Mouse (Mus musculus): ENCODE measurements around the gene Me3.

Gene Me3

GRCm38 (mm10) chr7:89632342-89633251 lies at the start of gene Me3:
TSS of gene Me3 (plus strand) at chr7:89632392.
- DNase-seq (ENCODE audit: low spot score in 2 of 2): peak; percentile 50 to 51

DNA sequence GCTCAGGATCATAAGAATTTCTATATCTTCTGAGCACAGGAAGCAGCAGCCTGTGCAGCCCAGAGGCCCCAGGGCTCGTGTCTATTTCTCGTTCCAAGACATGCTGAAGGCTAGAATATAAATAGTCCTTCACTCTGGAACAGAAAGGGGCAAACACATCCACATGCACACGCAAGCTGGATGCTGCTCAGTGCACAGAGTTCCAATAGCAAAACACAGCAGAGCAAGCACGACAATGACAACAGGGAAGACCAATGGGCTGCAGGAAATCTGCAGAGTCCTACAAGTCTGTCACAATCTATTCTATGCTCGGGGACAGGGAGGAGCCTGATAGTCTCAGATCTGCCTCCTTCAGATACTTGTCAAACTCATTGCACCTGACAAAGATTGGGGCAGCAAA lies 42.2 kb upstream of the Me3 start:
- peak in 1 of 2 experiments; percentile 5 for DNase-seq (ENCODE audit: low spot score in 2 of 2)

GRCm38 (mm10) chr7:89590542-89591251 lies 41.5 kb upstream of the Me3 start:
- DNase-seq (ENCODE audit: low spot score in 2 of 2): peak in 1 of 2 experiments; percentile 20

- DNase-seq (ENCODE audit: low spot score in 2 of 2): no peak
Observed at GRCm38 (mm10) chr7:89595813-89596212, 36.4 kb upstream of the Me3 start.

DNA sequence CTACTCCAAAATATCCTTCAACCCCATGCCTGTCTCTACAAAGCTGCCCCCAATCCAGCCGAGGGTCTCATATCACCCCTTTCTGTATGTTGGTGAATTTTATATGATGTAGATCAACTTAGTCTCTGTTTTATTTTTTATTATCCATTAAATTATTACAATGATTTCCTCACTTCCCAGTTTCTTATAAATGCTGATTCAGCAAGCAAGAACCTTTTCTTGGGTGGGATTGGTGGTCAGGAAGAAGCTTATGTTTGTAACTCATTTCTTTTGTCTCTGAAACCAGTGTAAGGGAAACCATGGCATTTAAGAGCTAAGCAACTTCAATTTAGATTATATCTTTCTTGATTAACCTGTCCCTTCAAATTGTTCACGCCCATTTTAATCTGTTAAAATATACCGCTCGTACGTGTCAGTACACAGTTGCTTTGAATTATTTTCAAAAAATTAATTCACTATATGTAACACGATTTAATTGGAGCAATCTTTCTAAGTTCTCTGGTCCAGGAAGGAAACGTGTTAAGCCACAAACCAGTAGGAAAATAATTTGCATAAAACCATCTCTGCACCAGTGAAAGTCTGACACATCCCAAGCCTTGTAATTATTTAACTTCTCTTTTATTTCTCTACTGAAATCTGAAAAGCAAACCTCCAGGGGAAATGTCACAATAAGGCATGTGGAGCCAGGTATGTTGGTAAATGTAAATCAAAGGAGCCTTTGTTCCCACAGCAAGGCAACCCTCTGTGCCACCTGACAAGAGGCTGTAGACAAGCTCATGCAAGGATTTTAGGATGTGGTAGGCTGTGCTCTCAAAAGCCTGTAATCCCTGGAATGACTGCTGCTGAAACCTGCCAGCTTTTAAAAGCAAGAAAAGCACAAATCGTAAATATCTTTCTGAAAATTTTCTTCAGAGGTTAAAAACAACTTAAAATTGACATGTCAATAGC lies 26.3 kb upstream of the Me3 start:
- no peak for DNase-seq (ENCODE audit: low spot score in 2 of 2)

DNA sequence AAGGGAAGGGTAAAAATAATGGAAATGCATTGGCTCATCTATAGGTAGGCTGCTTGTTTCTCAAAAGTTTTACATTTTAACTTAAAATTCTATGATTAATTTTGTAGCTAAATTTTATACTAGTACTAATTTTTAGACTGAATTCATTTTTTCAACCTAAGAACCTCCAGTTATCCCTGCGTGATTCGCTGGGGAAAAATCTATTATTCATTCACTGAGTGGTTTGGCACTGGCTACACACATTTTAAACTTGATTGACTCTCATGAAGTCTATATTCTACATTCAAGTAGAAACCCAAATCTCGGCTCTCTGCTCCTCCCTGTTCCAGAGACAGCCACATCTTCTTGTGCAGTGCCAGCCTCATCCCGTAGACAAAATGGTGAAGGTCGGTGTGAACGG lies 24.9 kb upstream of the Me3 start:
- no peak for DNase-seq (ENCODE audit: low spot score in 2 of 2)

GRCm38 (mm10) chr7:89611236-89611635 lies 21.0 kb upstream of the Me3 start:
- no peak for DNase-seq (ENCODE audit: low spot score in 2 of 2)

DNA sequence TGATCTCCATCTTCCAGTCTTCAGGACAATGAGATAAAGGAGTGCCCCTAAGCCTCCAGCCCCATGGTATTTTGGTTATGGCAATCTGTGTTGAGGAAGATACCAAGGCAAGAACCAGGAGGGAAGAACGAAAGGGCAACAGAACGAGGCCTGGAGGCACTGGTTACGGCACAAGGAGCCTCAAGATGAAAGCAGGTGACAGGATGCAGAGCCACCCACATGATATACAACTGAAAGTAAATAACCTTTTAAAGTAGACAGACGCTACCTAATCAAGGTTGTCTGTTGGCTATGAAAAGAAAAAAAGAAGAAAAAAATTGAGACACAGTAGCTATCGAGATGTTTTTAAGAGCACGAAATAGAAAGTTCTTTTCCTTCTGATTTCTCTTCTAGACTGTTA lies 16.0 kb upstream of the Me3 start:
- DNase-seq (ENCODE audit: low spot score in 2 of 2): no peak

DNA sequence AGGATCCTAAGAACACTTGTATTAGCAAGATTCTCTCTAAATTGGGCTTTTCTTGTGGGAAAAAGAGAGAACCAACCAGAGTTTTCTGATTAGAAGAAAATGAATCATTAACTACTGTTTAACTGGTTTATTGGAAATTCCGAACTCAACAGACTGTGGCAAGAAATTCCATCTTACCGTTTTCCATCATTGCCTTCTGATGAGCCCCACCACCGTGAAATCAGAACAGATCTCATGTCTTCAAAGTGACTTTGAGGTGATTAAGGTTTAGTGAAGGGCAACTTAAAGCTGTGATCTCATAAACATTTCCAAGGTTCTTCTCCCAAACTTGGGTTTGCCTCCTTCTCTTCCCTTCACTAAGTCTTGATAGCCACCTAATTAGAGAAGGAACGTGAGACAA lies 8.9 kb upstream of the Me3 start:
- no peak for DNase-seq (ENCODE audit: low spot score in 2 of 2)

DNA sequence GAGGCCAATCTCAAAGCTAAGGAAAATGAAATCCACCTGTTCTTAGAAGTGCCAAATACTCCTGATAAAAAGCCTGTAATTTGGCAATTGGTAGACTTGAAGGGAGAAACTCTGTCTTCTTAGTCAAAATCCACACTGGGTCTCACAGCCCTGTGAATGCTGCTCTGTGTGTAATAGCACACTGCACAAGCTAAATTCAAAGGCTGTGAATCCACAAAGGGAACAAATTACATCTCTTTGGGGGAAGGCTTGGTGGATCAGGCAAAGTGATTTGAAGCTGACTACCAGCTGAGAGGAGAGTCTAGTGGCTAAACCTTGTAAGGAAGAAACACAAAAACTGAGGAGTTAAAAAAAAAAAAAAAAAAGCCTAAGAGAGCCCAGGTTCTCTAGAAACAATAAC lies 4.8 kb upstream of the Me3 start:
- DNase-seq (ENCODE audit: low spot score in 2 of 2): no peak

DNA sequence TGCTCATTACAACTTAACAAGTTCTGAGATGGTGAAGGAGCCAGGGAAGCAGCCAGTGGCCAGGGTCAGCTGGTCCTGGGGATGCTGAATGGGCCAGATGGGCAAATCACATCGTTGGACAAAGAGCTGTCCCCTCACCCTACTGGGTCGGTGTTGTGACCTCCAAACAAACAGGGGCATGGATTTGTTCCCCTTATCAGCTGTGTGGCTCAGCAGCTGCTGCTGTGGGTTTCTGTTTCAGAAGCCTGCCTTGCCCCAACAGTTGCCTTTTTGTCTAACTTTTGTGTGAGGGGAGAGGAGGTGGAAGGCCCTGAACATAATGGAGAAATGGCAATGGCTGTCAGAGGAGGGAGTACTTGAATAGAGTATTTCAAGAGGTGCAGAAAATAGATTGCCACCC lies 4.2 kb upstream of the Me3 start:
- no peak for DNase-seq (ENCODE audit: low spot score in 2 of 2)

DNA sequence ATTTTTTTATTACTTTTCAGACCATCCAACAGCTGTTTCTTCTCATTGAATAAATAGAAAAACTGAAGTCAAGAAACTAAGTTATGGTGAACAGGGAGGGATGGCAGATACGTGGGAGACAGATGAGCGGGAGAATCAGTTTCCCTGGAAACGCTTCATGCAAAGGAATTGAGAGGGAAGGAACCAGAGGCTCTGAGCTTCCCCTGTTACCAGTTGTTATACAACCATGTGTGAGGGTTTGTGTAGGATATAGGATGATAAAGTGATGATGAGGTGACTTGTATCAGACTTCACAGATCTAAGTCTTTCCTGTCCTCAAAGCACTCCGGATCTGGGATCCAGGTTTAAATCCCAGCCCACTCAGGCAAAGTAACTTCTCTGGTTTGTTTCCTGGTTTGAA lies 3.2 kb upstream of the Me3 start:
- DNase-seq (ENCODE audit: low spot score in 2 of 2): no peak

- DNase-seq (ENCODE audit: low spot score in 2 of 2): no peak
Observed at GRCm38 (mm10) chr7:89629914-89630313, 2.3 kb upstream of the Me3 start.

DNA sequence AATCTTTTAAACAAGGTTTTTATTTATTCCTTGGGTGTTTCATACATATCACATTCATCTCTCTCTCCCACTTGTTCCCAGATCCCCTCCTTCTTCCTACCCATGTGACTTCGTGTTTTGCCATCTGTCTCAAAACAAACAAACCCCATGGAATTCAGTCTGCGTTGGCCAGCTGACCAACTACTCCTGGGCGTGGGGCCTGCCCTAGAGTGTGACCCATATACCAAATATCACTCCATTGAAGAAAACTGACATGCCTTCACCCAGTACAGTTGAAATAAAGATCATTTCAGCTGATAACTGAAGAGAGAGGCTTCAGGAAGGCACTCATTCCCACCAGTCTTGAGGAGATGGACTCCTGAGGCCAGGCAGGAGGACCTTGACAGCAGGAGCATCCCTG lies 1.4 kb upstream of the Me3 start:
- DNase-seq (ENCODE audit: low spot score in 2 of 2): no peak

GRCm38 (mm10) chr7:89640533-89640932 lies 8.3 kb downstream of the Me3 start:
- DNase-seq (ENCODE audit: low spot score in 2 of 2): no peak

DNA sequence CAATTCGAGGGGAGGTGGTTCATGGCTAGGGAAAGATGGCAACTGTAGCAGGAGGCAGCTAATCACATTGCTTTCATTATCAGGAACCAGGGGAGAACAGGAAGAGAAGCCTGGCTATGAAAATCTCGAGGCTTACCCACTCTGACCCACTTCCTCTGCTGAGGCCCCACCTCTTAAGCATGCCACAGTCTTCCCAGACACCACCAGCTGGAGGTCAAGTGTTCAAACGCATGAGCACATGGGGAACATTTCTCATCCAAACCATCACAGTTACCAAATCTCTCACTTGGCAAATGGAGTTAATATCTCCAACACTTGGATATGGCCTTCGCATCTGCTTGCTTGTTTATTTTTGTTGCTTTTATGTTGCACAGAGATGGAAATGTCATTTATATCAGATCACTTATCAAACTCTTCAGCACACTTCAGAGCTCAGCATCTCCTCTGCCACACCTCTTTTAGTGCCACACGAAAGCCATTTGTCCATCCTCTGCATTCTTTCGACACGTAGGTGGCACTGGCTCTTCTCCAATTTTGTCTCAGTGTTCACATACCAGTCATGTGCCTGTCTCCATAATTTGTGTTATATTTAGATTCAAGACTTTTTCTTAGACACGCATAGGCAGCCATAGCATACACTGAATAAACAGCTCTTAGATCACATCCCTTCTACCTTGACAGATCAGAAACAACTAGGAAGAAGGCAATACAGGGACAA lies 8.9 kb downstream of the Me3 start:
- DNase-seq (ENCODE audit: low spot score in 2 of 2): no peak

DNA sequence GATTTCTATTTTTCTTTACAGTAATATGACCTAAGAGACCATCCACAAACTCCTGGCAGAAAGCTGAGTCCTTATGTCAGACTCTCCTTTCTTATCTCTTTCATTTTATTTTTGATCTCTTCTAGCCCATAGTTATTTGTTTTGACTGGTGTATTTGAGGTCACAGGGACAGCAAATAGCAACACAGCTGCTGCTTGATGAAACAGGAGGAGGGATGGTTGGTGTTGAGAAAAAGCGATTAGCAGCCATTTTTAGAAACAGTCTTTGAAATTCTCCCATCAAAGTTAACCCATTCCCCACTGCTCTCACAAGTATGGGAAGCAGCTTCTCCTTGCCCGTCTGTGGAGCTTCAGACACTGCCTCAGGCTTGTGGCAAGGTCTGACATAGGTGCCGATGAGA lies 12.8 kb downstream of the Me3 start:
- DNase-seq (ENCODE audit: low spot score in 2 of 2): no peak

GRCm38 (mm10) chr7:89647864-89648263 lies 15.7 kb downstream of the Me3 start:
- no peak for DNase-seq (ENCODE audit: low spot score in 2 of 2)

GRCm38 (mm10) chr7:89657183-89657582 lies 25.0 kb downstream of the Me3 start:
- no peak for DNase-seq (ENCODE audit: low spot score in 2 of 2)

DNA sequence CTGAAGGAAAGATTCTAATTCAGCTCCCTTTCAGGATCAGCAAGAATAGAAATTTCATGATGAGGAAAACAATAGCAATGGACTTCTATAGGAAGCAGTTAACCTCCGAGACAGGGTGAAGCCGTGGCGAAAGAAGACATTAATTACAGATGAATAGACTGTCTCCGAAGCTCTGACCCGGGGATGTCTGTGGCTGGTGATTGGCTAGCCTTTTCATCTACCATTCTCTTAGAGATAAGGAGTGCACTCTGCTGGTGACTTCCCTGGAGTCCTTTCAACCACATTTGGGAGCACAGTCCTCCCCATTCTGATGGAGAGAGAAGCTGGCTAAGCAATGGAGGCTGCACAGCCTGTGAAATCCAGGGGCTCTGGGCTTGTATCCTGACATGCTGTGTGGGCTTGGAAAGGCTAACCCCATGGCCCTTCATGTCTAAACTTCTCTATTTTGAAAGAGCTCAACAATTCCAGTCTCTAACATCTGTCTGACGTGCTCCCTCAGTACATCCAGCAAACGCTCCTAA lies 25.6 kb downstream of the Me3 start:
- no peak for DNase-seq (ENCODE audit: low spot score in 2 of 2)

DNA sequence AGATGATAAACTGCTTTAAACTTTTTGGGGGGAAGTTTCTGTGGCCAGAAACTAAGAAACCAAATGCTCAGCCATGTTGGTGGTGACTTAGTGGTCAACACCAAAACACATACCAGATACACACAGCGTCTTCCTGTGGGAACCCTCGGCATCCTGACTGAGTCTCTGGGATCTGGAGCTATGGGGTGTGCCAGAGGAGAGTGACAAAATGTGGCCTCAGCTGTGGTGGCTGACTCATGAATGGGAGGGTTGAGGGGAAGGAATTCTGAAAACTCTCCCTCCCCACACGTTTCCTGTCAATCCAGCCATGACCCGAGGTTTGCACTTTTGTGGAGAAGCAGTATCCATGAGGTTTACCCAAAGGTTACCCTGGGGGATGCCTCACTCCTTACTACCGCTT lies 32.0 kb downstream of the Me3 start:
- DNase-seq (ENCODE audit: low spot score in 2 of 2): no peak

Measured in frontal cortex, postnatal 14 days (tissue).